Mouse (Mus musculus) megakaryocyte-erythroid progenitor cell, adult 5-6 weeks (primary cell): ENCODE data around the gene Ankrd13b. TPM values are rescaled to one million over a fixed set of nuclear protein-coding genes. Genes with fewer than 3 reads are reported as not detected.
"Not testable (repeated sequence)": the region's sequence is repeated elsewhere in the genome, so short reads cannot be mapped to it uniquely, and the experiment has no call there.

Experiments used
- ATAC-seq: replicated peaks from 2 replicates; pipeline ENCODE4 v1.8.0; 2016; ENCODE audit warnings: mild to moderate bottlenecking, inconsistent platforms; ENCODE audit not compliant: severe bottlenecking, poor library complexity, low FRiP score, low TSS enrichment
- total RNA-seq, 2 experiments: library from RNA; stranded (forward) in 1 of 2; stranded (reverse) in 1 of 2; fragments of 200-1000, 215-1000 nt in 1 of 2; fragments of >200 nt in 1 of 2; fragmentation: Nextera tagmentation in 1 of 2; gene quantifications; 2 replicates each; pipeline ENCODE4 v1.2.3; 2014 to 2017

Gene Ankrd13b
- total RNA-seq (2014; fragmentation: Nextera tagmentation) (25.8 and 26.4 TPM in 2 replicates), total RNA-seq (2017) (8.3 and 11.7 TPM in 2 replicates)

GRCm38 (mm10) chr11:77489591-77490235 is at the start of gene Ankrd13b:
Ankrd13b (minus strand) TSS chr11:77489678.
- ATAC-seq = no peak

- no peak for ATAC-seq
These were observed 42.8 kb upstream of the Ankrd13b start for GRCm38 (mm10) chr11:77532202-77532846.

- ATAC-seq = no peak
These were observed 41.4 kb upstream of the Ankrd13b start for GRCm38 (mm10) chr11:77530862-77531261.

GRCm38 (mm10) chr11:77529644-77530043 is 40.2 kb upstream of the Ankrd13b start:
- no peak for ATAC-seq

- ATAC-seq = not testable (repeated sequence)
These were observed 38.9 kb upstream of the Ankrd13b start for GRCm38 (mm10) chr11:77528420-77528819.

GRCm38 (mm10) chr11:77525804-77526486 is 36.5 kb upstream of the Ankrd13b start:
- ATAC-seq = peak; percentile 61; the same call in 1 of the 2 replicates

- no peak for ATAC-seq
These were observed 31.4 kb upstream of the Ankrd13b start for GRCm38 (mm10) chr11:77520601-77521529.

GRCm38 (mm10) chr11:77519043-77519442 is 29.6 kb upstream of the Ankrd13b start, which contains the start of gene Gm10392:
Gm10392 (minus strand) TSS chr11:77519198.
- ATAC-seq = peak; percentile 32; the same call in 1 of the 2 replicates

- no peak for ATAC-seq
These were observed 28.7 kb upstream of the Ankrd13b start for GRCm38 (mm10) chr11:77518051-77518798.

- no peak for ATAC-seq
These were observed 27.3 kb upstream of the Ankrd13b start for GRCm38 (mm10) chr11:77516553-77517425.

GRCm38 (mm10) chr11:77515637-77516552 is 26.4 kb upstream of the Ankrd13b start, which contains the start of gene Trp53i13:
Trp53i13 (minus strand) TSS chr11:77515980.
- no peak for ATAC-seq

- ATAC-seq = 0 out of 2 replicates have a peak, but pooled peaks have one; percentile 13
These were observed 25.6 kb upstream of the Ankrd13b start, which contains the start of gene Abhd15 for GRCm38 (mm10) chr11:77514832-77515636. Abhd15 (plus strand) TSS chr11:77515121.

GRCm38 (mm10) chr11:77514281-77514831 is 24.9 kb upstream of the Ankrd13b start:
- peak; percentile 73 for ATAC-seq

- ATAC-seq = no peak
These were observed 24.3 kb upstream of the Ankrd13b start for GRCm38 (mm10) chr11:77513811-77514170.
